Mouse (Mus musculus): Measurements from ENCODE around the gene Fbn1. TPM values are rescaled to one million over a fixed set of nuclear protein-coding genes. Genes with fewer than 3 reads are reported as not detected.

Fbn1 gene
- polyA plus RNA-seq, 1 experiment from 2014 or later = 14.8 TPM

- no peak for ATAC-seq (replicated peaks; ENCODE audit: extremely low read depth, insufficient read depth, low FRiP score)
- 0 out of 2 replicates have a peak, but pooled peaks cover 4% of the 10 kb centered on the region for H3K36me3 ChIP-seq (ENCODE audit: control insufficient read depth, insufficient read depth)
- no peaks in the 10 kb centered on the region for H3K4me1 ChIP-seq (ENCODE audit: control insufficient read depth, insufficient read depth, low read length)
- H3K4me2 ChIP-seq (ENCODE audit: low read depth, low read length) = no peak overlapping the region
- no peaks in the 10 kb centered on the region for H3K9me3 ChIP-seq (replicated peaks; ENCODE audit: control insufficient read depth, low read length)
- WGBS = 77% methylated on average over 7 of the region's 7 CpGs
- no peak overlapping the region for H3K4me3 ChIP-seq (ENCODE audit: low read length)
- no peak overlapping the region for H3K27ac ChIP-seq (ENCODE audit: low read length)
- no peaks in the 10 kb centered on the region for H3K27me3 ChIP-seq (ENCODE audit: control insufficient read depth, insufficient read depth, low read length)
- H3K9ac ChIP-seq (ENCODE audit: low read length) = no peak overlapping the region
Observed at GRCm38 (mm10) chr2:125382613-125383272, 125.0 kb downstream of the Fbn1 start.

DNA sequence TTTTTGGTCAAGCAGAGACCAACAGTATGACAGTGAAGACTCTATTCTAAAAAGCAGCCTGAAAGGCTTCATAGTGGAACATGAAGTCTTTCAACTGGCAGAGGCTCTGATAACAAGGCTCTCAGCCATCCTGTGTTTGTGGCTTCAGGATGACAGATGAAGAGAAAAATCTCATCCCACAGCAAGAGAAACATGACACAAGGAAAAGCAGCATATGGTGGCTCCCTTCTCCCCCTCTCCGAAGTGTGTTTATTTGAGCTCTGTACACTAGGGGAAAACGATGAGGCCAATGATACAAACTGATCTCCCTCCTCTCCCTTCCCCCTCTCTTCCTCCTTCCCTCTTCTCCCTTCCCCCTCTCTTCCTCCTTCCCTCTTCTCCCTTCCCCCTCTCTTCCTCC is 127.7 kb downstream of the Fbn1 start:
- H3K36me3 ChIP-seq (ENCODE audit: control insufficient read depth, insufficient read depth) = 0 out of 2 replicates have a peak, but pooled peaks cover 4% of the 10 kb centered on the region
- no peaks in the 10 kb centered on the region for H3K9me3 ChIP-seq (replicated peaks; ENCODE audit: control insufficient read depth, low read length)
- no peaks in the 10 kb centered on the region for H3K4me1 ChIP-seq (ENCODE audit: control insufficient read depth, insufficient read depth, low read length)
- no peak for ATAC-seq (replicated peaks; ENCODE audit: extremely low read depth, insufficient read depth, low FRiP score)
- H3K9ac ChIP-seq (ENCODE audit: low read length) = no peak overlapping the region
- WGBS = 68% methylated on average over 2 of the region's 2 CpGs
- H3K4me2 ChIP-seq (ENCODE audit: low read depth, low read length) = no peak overlapping the region
- H3K27ac ChIP-seq (ENCODE audit: low read length) = no peak overlapping the region
- H3K4me3 ChIP-seq (ENCODE audit: low read length) = no peak overlapping the region
- H3K27me3 ChIP-seq (ENCODE audit: control insufficient read depth, insufficient read depth, low read length) = no peaks in the 10 kb centered on the region

DNA sequence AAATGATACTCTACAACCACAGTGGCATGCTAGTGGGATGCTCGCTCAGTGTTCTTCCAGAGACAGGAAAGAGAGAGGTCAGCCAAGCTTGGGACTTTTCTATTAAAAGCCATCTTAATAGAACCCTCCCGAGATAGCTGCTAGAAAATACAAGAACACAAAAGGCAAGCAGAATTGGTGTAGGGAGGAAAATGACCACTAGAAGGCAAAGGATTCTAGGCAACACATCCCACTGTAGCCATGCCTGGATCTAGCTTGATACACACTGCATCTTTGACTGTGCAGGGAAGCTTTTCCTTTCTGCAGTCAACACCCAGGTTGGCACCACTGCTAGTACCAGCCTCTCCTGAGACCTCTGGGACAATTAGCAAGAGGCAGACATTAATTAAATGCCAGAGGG is 128.6 kb downstream of the Fbn1 start:
- H3K4me2 ChIP-seq (ENCODE audit: low read depth, low read length) = no peak overlapping the region
- H3K36me3 ChIP-seq (ENCODE audit: control insufficient read depth, insufficient read depth) = 0 out of 2 replicates have a peak, but pooled peaks cover 4% of the 10 kb centered on the region
- no peaks in the 10 kb centered on the region for H3K9me3 ChIP-seq (replicated peaks; ENCODE audit: control insufficient read depth, low read length)
- H3K4me1 ChIP-seq (ENCODE audit: control insufficient read depth, insufficient read depth, low read length) = no peaks in the 10 kb centered on the region
- no peak overlapping the region for H3K4me3 ChIP-seq (ENCODE audit: low read length)
- H3K9ac ChIP-seq (ENCODE audit: low read length) = no peak overlapping the region
- no peak for ATAC-seq (replicated peaks; ENCODE audit: extremely low read depth, insufficient read depth, low FRiP score)
- H3K27ac ChIP-seq (ENCODE audit: low read length) = no peak overlapping the region
- WGBS = 77% methylated on average over 2 of the region's 2 CpGs
- no peaks in the 10 kb centered on the region for H3K27me3 ChIP-seq (ENCODE audit: control insufficient read depth, insufficient read depth, low read length)

DNA sequence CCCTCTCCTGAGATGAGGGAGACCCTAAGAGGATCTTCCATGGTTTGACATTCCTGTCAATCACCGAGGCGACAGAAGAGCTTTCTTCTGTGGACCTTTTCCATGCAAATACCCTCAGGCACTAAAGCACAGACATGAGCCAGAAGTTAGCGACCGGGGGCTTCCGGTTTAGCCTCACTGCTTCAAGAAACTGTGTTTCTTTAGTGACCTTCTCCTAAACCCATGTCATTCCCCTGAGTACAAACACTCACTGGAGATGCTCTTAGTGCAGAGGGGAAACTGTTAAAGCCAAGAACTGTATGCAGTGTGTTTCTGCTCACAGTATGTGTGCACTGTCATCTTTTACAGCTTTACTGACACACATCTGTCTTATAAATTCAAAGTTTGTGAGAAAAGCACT is 131.9 kb downstream of the Fbn1 start:
- no peak overlapping the region for H3K9ac ChIP-seq (ENCODE audit: low read length)
- H3K4me2 ChIP-seq (ENCODE audit: low read depth, low read length) = no peak overlapping the region
- no peak overlapping the region for H3K4me3 ChIP-seq (ENCODE audit: low read length)
- H3K36me3 ChIP-seq (ENCODE audit: control insufficient read depth, insufficient read depth) = peaks cover 2% of the 10 kb centered on the region; the same call in 1 of the 2 replicates
- no peaks in the 10 kb centered on the region for H3K4me1 ChIP-seq (ENCODE audit: control insufficient read depth, insufficient read depth, low read length)
- no peaks in the 10 kb centered on the region for H3K27me3 ChIP-seq (ENCODE audit: control insufficient read depth, insufficient read depth, low read length)
- ATAC-seq (replicated peaks; ENCODE audit: extremely low read depth, insufficient read depth, low FRiP score) = no peak
- no peak overlapping the region for H3K27ac ChIP-seq (ENCODE audit: low read length)
- H3K9me3 ChIP-seq (replicated peaks; ENCODE audit: control insufficient read depth, low read length) = no peaks in the 10 kb centered on the region
- 87% methylated on average over 5 of the region's 5 CpGs for WGBS

- no peaks in the 10 kb centered on the region for H3K9me3 ChIP-seq (replicated peaks; ENCODE audit: control insufficient read depth, low read length)
- no peaks in the 10 kb centered on the region for H3K4me1 ChIP-seq (ENCODE audit: control insufficient read depth, insufficient read depth, low read length)
- WGBS = 86% methylated on average over 10 of the region's 10 CpGs
- no peak overlapping the region for H3K27ac ChIP-seq (ENCODE audit: low read length)
- no peak overlapping the region for H3K4me3 ChIP-seq (ENCODE audit: low read length)
- ATAC-seq (replicated peaks; ENCODE audit: extremely low read depth, insufficient read depth, low FRiP score) = no peak
- H3K27me3 ChIP-seq (ENCODE audit: control insufficient read depth, insufficient read depth, low read length) = no peaks in the 10 kb centered on the region
- no peak overlapping the region for H3K9ac ChIP-seq (ENCODE audit: low read length)
- no peak overlapping the region for H3K4me2 ChIP-seq (ENCODE audit: low read depth, low read length)
- peaks cover 2% of the 10 kb centered on the region; the same call in 1 of the 2 replicates for H3K36me3 ChIP-seq (ENCODE audit: control insufficient read depth, insufficient read depth)
Observed at GRCm38 (mm10) chr2:125375301-125375700, 132.5 kb downstream of the Fbn1 start.

GRCm38 (mm10) chr2:125369666-125370065 is 138.1 kb downstream of the Fbn1 start:
- no peak overlapping the region for H3K4me3 ChIP-seq (ENCODE audit: low read length)
- no peaks in the 10 kb centered on the region for H3K9me3 ChIP-seq (replicated peaks; ENCODE audit: control insufficient read depth, low read length)
- no peak overlapping the region for H3K4me2 ChIP-seq (ENCODE audit: low read depth, low read length)
- no peak for ATAC-seq (replicated peaks; ENCODE audit: extremely low read depth, insufficient read depth, low FRiP score)
- no peaks in the 10 kb centered on the region for H3K27me3 ChIP-seq (ENCODE audit: control insufficient read depth, insufficient read depth, low read length)
- 90% methylated on average over 8 of the region's 8 CpGs for WGBS
- H3K4me1 ChIP-seq (ENCODE audit: control insufficient read depth, insufficient read depth, low read length) = no peaks in the 10 kb centered on the region
- peaks cover 8% of the 10 kb centered on the region for H3K36me3 ChIP-seq (ENCODE audit: control insufficient read depth, insufficient read depth)
- no peak overlapping the region for H3K27ac ChIP-seq (ENCODE audit: low read length)
- no peak overlapping the region for H3K9ac ChIP-seq (ENCODE audit: low read length)

- Histone ChIP-seq H3K9ac (ENCODE audit: low read length) (no peak overlapping the region), H3K27me3 (ENCODE audit: control insufficient read depth, insufficient read depth, low read length) (no peaks in the 10 kb centered on the region), H3K4me1 (ENCODE audit: control insufficient read depth, insufficient read depth, low read length) (no peaks in the 10 kb centered on the region), H3K9me3 (replicated peaks; ENCODE audit: control insufficient read depth, low read length) (no peaks in the 10 kb centered on the region), H3K27ac (ENCODE audit: low read length) (0 out of 2 replicates have a peak overlapping the region, but pooled peaks have one; percentile 5), H3K36me3 (ENCODE audit: control insufficient read depth, insufficient read depth) (peaks cover 9% of the 10 kb centered on the region), H3K4me3 (ENCODE audit: low read length) (no peak overlapping the region), H3K4me2 (ENCODE audit: low read depth, low read length) (no peak overlapping the region)
- ATAC-seq (replicated peaks; ENCODE audit: extremely low read depth, insufficient read depth, low FRiP score) = no peak; the same call in 1 of the 2 replicates
- 69% methylated on average over 4 of the region's 4 CpGs for WGBS
Observed at GRCm38 (mm10) chr2:125368616-125369015, 139.2 kb downstream of the Fbn1 start.

DNA sequence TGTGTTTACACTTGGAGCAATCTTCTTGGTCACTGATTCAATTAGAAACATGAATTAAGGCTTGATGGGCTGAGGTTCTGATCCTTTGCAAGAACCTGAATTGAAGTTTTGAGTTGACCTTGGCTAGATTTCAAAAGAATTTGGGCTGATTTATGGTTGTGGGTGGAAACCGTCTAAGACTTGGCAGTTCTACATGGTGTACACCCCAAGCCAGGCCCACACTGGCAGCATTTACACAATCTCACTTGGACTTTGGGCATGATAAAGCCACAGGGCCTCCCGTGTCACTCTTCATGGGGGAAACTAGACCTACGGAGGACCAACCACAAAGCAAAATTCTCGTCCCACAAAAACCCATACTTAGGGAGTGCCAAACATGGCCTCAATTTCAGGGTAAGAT is 146.1 kb downstream of the Fbn1 start:
- no peak overlapping the region for H3K9ac ChIP-seq (ENCODE audit: low read length)
- no peak overlapping the region for H3K4me2 ChIP-seq (ENCODE audit: low read depth, low read length)
- no peaks in the 10 kb centered on the region for H3K9me3 ChIP-seq (replicated peaks; ENCODE audit: control insufficient read depth, low read length)
- H3K27me3 ChIP-seq (ENCODE audit: control insufficient read depth, insufficient read depth, low read length) = no peaks in the 10 kb centered on the region
- peaks cover 13% of the 10 kb centered on the region for H3K36me3 ChIP-seq (ENCODE audit: control insufficient read depth, insufficient read depth)
- H3K4me1 ChIP-seq (ENCODE audit: control insufficient read depth, insufficient read depth, low read length) = peaks cover 4% of the 10 kb centered on the region
- H3K4me3 ChIP-seq (ENCODE audit: low read length) = no peak overlapping the region
- no peak overlapping the region for H3K27ac ChIP-seq (ENCODE audit: low read length)
- ATAC-seq (replicated peaks; ENCODE audit: extremely low read depth, insufficient read depth, low FRiP score) = no peak
- WGBS = 74% methylated on average over 4 of the region's 4 CpGs

DNA sequence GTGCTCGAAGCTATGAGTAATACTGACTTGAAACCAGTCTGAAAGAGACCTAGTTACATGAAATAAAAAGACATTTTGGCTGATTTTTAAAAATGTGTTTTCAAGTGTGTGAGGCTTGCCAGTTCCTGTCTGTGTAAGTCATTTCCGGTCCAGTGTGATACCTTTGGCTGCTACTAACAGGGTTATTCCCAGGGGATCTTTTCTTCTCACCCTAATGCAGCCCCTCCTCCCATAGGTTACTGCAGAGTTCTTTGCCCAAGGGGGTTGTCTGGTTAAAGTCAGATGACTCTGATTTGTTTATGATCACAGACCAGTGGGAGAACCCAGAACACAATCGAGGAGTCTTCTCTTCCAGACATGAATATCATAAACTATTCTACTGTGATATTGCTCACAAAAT is 151.3 kb downstream of the Fbn1 start:
- no peak for ATAC-seq (replicated peaks; ENCODE audit: extremely low read depth, insufficient read depth, low FRiP score)
- no peak overlapping the region for H3K4me3 ChIP-seq (ENCODE audit: low read length)
- H3K36me3 ChIP-seq (ENCODE audit: control insufficient read depth, insufficient read depth) = peaks cover 3% of the 10 kb centered on the region; the same call in 1 of the 2 replicates
- H3K27me3 ChIP-seq (ENCODE audit: control insufficient read depth, insufficient read depth, low read length) = no peaks in the 10 kb centered on the region
- H3K9me3 ChIP-seq (replicated peaks; ENCODE audit: control insufficient read depth, low read length) = no peaks in the 10 kb centered on the region
- no peak overlapping the region for H3K4me2 ChIP-seq (ENCODE audit: low read depth, low read length)
- peak overlapping the region; percentile 70 for H3K27ac ChIP-seq (ENCODE audit: low read length)
- peaks cover 16% of the 10 kb centered on the region for H3K4me1 ChIP-seq (ENCODE audit: control insufficient read depth, insufficient read depth, low read length)
- 44% methylated on average over 3 of the region's 3 CpGs for WGBS
- H3K9ac ChIP-seq (ENCODE audit: low read length) = no peak overlapping the region
